Mouse (Mus musculus) kidney, postnatal 25 days (tissue): ENCODE results near the gene Gbp5.

ENCODE experiments used
- DNase-seq, 2 experiments: peaks; one replicate each; pipeline ENCODE4 v3.0.0; 2021; ENCODE audit warnings: mixed read lengths in 2 of 2

The Gbp5 gene

GRCm38 (mm10) chr3:142493536-142494061, at the start of gene Gbp5:
TSS of gene Gbp5 (plus strand) at chr3:142493978.
- DNase-seq, result peak; percentile 80 to 85

- no peak for DNase-seq
These were observed 39.6 kb upstream of the Gbp5 start for GRCm38 (mm10) chr3:142454198-142454597.

GRCm38 (mm10) chr3:142459241-142459640, 34.5 kb upstream of the Gbp5 start:
- peak; percentile 19 to 61 for DNase-seq

DNA sequence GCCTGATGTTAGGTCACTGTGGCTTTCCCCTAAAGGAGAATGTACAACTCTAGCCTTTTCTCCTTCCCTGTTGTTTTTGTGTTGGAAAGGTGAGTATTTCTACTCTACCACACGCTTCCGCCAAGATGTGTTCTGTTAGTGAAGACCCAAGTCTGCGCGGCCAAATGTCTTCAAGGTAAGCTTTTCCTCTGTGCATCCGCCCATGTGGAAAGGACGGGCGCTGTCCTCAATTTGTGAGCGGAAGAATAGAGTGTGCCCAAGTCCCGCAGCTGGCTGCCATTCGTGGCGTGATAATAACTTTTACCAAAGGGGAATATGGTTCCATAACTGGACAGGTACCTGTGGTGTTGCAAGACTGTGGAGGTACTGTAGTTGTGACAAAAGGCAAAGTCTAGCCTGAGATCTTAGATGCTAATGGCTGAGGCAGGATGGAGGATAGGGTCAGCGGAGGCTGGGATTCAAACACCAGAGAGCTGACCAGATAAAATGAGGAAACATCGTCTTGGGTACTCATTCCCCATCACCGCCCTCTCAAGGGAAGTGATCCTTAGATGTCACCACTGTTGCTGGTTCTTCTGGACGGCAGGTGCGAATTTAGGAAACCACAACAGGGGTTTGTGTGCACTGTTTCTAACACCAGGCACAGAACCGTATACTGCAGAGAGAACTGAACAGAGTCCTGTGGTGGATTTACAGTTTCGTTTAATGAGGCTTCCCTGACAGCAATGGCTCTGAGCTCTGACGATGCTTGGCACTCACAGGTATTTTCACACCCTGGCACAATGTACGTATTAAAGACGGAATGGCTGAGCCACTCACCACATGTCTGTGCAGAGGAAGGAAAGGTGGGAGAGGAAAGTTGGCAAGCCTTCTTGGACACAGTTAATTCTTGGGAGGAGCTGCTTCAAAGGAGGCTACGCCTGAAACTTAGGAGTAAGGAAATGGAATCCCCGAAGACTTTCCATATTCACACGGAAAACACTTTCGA, 30.7 kb upstream of the Gbp5 start:
- no peak for DNase-seq

DNA sequence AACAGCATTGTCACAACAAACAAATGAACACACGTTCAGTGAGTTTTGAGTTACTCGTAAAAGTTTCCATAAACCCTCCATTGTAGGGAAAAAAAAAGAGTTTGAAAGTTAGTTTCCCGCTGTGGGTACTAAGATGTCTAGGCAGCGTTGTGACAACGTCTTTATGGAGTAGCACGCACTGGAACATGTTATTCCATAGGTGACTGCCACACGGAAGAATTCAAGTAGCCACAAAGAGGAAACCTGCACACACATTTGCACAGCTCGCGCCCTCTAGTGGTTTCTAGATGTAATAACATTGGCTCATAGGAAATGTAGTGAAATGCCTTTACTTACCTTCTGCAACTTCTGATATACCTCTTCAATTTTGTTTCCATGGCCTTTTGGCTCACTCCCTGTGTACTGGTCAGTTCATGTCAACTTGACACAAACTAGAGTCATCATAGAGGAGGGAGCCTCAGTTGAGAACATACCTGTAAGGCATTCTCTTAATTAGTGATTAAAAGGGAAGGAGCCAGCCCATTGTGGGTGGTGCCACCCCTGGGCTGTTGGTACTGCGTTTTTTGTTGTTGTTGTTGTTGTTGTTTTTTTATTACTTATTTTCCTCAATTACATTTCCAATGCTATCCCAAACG, 19.3 kb upstream of the Gbp5 start:
- DNase-seq, result no peak

- DNase-seq, result peak; percentile 65 to 77
These were observed 17.9 kb upstream of the Gbp5 start for GRCm38 (mm10) chr3:142475913-142476312.

GRCm38 (mm10) chr3:142477866-142478265, 15.9 kb upstream of the Gbp5 start:
- DNase-seq, result no peak

DNA sequence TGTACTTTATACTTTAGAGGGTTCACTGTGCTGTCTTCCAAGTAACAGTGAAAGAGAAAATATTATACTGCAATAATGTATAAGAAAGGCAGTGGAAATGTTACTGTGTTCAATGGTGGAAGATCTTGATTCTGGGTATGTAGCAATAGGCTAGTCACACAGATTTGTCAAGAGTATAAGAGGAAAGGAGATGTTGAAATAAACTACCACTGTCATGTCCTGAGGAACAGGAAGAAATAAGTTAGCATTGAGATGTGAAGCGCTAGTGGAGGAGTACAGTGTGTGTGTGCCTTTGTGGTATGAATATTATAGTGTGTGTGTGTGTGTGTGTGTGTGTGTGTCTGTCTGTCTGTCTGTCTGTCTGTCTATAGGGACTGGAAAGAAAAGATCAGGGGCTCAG, 15.4 kb upstream of the Gbp5 start:
- DNase-seq, result no peak

DNA sequence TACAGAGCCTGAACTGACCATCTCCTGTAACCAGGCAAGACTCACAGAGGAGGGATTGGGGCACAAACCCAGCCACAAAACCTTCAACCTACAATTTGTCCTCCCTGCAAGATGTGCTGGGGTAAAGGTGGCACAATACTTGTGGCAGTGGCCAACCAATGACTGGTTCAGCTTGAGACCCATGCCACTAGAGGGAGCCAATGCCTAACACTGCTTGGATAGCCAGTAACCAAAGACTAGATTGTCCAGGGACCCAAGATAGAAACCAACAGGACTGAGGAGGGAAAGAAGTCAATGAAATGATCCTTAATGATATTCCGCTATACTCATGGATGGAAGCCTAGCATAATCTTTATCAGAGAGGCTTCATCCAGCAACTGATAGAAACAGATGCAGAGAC, 3.3 kb upstream of the Gbp5 start:
- DNase-seq, result peak; percentile 81 to 89

DNA sequence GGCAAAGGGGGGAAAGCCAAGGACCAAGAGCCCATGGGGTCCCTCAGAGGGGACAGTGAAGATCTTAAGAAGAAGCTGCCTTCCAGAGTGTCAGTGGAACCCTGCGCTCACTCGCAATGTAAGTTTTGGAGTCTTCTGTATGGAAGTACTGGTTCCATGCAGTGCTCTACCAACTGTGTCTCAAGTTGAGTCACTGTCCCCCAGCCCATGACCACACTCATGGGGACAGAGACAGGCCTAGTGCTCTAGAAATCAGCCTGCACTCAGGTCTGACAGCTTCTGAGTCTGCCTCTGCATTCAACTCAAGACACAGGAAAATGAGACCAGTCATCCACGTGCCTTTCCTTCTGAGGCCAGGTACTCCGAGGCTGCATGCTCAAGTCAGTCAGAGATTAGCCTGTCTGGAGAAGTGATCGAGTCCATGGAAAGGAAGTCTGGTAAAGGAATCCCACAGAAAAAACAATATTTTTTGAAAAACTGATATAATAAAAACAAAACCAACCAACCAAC, 1.4 kb downstream of the Gbp5 start:
- no peak for DNase-seq

DNA sequence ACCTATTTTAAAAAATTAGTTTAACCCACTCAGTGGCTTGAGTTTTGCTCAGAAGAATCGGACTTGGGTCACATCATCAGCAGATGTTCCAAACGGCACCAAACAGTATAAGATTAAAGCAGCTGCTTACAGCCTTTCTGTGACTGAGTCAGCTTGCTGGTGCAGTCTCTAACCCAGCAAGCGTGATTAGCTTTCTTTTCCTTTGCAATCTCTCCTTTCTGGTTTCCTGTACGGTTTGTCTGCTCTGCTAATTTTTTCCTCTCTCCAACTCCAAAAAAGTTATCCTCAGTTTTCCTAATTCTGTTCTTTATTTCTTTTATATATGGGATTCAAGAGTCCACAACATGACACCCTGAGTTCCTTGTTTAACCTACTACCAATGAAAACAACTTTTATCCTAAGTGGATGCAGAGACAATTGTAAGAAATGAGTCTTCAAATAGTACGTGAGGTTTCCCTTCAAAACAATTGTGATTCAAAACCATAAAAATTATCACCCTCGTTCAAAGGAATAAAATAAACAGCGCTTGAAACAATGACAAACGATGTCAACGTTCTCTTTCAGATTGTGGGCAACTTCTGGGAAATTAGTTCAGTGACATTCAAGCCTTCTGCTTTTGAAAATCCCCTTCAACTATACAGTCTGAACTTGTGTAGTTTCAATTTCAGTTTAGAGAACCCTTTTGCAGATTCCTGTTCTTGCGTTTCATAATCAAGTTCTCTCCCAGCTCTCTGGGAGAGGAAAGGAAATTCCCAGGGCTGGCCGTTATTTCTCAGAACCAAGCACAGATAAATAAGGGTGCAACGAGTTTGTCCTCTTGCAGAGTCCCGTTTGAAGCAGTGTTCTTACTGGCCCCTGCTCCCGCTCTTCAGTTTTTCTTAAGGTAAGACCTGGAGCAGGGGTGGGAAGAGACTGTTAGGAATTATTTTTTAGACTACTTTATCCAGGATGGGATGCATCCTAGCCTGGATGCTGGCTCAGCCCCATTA, 2.6 kb downstream of the Gbp5 start:
- DNase-seq, result peak in 1 of 2 experiments; percentile 20

DNA sequence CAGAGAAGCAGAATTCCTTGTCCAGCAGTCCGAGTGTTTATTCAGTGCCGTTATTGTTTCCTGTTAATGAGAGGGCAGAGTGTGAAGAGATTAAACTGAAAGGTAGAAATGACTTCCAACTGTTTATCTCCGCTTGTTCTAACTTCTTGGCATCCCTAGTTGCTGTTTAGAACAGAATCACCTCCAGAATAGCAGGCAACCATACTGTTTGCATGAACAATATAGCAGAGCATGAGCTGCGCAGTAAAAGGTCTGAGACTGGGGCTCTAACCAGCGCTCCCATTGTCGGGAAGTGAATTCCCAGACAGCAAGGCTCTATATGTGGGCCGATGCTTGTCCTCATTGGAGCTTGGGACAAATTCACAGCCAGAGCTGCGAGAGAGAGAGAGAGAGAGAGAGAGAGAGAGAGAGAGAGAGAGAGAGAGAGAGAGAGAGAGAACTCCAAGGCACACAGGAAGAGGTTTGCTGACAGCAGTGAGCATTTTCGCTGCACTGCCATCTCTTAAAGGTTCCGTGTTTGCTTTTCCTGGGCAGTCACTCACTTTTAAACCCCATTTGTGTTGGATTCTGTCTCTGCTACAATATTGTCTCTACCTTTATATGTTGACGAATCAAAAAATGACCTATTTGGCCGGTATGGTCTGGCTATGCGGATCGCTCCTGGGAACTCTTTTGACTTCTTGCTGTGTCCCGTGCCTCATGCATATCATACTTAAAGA, 3.5 kb downstream of the Gbp5 start:
- no peak for DNase-seq

GRCm38 (mm10) chr3:142498941-142499340, 5.2 kb downstream of the Gbp5 start:
- no peak for DNase-seq

GRCm38 (mm10) chr3:142528116-142528515, 34.3 kb downstream of the Gbp5 start:
- DNase-seq, result no peak

DNA sequence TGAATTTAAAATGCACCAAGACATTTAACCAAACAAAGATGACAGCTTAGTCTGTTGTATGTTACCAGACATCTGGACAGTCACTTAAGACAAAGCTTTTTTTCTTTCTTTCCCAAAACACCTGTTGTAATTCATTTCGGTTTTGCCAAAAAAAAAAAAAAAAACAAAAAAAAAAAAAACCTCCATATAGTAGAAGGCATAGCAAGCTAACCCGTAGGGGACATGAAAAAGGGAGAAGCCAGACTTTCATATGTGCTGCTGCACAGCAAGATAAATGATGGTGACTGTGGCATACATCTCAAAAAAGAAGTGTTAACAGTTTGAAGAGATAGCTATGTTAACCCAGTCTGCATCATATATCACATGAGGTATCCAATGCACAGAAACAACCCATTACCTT, 35.8 kb downstream of the Gbp5 start:
- DNase-seq, result no peak

DNA sequence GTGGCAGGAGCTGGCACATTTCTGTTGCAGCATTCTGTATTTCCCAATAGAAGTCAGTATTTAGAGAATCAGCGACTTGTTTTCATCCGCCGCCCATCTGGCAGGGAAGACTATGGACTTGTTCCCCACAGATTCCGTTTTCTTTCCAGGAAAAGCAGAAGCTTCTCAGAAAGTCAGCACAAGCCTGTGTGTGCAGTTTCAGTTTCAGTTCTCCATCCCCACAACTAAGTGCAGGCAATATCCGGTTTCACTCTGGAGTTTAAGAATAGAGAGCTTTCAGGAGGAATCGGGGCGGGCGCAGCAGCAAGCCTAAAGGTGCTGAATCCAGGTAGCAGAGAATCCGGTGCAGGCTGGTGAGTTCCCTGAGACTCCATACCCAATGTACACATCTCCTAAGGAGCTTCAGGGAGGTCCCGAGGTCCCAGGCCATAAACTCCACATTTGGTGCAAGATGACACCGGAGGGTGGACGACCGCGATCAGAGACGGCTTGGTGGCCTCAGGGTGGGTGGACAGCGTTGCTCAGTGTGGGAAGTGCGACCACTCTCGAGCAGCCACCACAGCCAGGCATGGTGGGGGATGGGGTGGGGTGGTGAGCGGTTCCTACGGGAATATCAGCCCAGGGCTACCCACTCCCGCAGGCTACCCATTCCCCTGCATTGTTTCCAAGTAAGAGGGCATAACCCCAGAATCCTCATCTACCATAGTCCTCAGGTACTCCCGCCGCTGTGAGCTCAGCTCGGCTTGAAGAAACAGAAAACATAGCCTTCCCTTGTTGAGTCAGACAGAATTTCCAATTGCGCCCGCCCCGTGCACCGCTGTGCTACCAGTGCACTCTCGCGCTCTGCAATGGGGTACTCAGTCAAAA, 36.5 kb downstream of the Gbp5 start, which contains the start of gene Gbp7:
Gene Gbp7, plus strand, starts transcription at position 256 of the 867 bp plus-strand sequence.
- DNase-seq, result peak; percentile 36 to 68

GRCm38 (mm10) chr3:142531595-142531994, 37.8 kb downstream of the Gbp5 start:
- DNase-seq, result no peak

DNA sequence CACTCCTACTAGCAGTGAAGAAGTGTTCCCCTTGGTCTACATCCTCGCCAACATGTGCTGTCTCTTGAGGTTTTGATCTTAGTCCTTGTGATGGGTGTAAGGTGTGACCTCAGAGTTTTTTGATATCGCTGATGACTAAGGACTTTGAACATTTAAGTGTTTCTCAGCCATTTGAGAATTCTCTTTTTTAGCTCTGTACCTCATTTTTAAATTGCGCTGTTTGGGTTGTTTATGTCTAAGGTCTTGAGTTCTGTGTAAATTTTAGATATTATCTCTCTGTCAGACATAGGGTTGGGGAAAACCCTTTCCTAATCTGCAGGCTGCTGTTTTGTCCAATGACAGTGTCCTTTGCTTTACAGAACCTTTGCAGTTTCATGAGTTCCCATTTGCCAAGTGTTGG, 39.4 kb downstream of the Gbp5 start:
- DNase-seq, result no peak

DNA sequence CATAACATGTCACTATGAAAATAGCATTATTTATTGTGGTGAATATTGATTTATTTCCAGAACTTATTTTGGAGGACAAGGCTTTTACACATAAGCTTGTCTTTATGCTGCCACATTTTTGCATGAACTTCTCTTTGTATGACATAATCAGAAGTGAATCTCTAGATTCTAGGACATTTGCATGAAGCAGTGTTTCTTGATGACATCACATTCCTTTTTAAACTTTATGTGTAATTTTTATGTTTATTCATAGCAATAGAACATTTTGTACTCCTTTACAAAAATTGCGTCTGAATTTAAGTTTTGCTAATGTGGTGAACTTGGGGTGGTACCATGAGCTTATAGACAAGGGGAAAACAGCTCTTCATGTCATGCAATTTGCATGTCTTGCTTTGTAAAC, 41.9 kb downstream of the Gbp5 start:
- DNase-seq, result no peak

- DNase-seq, result no peak
These were observed 47.6 kb downstream of the Gbp5 start for GRCm38 (mm10) chr3:142541391-142541790.
